Mouse (Mus musculus) neural tube, embryonic 13.5 days (tissue): ENCODE measurements around the gene Tnfaip3. TPM values are rescaled to one million over a fixed set of nuclear protein-coding genes. Genes with fewer than 3 reads are reported as not detected.

Experiments
- ATAC-seq: fragments of 200-750 bp; cut with Nextera tagmentation; 2 replicates; pipeline ENCODE4 v1.8.0; 2017; ENCODE audit warnings: low read depth, mild to moderate bottlenecking, moderate TSS enrichment, moderate library complexity
- H3K27ac ChIP-seq: fragments of 300-500 bp; sonication (generic); replicated peaks from 2 replicates; pipeline ENCODE4 v1.5.1; 2015; ENCODE audit warnings: moderate library complexity, mild to moderate bottlenecking, inconsistent platforms
- H3K27me3 ChIP-seq: fragments of 300-500 bp; sonication (generic); 2 replicates; pipeline ENCODE4 v1.6.1; 2015; ENCODE audit warnings: mild to moderate bottlenecking, inconsistent platforms
- H3K36me3 ChIP-seq: fragments of 300-500 bp; sonication (generic); 2 replicates; pipeline ENCODE4 v1.6.1; 2015; ENCODE audit warnings: mild to moderate bottlenecking, inconsistent platforms
- H3K4me1 ChIP-seq: fragments of 300-500 bp; sonication (generic); replicated peaks from 2 replicates; pipeline ENCODE4 v1.6.1; 2015; ENCODE audit warnings: inconsistent platforms
- H3K4me2 ChIP-seq: fragments of 300-500 bp; sonication (generic); 2 replicates; pipeline ENCODE4 v1.6.1; 2015; ENCODE audit warnings: inconsistent platforms, mild to moderate bottlenecking, moderate library complexity
- H3K4me3 ChIP-seq: fragments of 300-500 bp; sonication (generic); 2 replicates; pipeline ENCODE4 v1.5.1; 2015; ENCODE audit warnings: mild to moderate bottlenecking, inconsistent platforms
- H3K9ac ChIP-seq: fragments of 300-500 bp; sonication (generic); 2 replicates; pipeline ENCODE4 v1.6.1; 2015; ENCODE audit warnings: moderate library complexity, mild to moderate bottlenecking, inconsistent platforms
- H3K9me3 ChIP-seq: fragments of 300-500 bp; sonication (generic); 2 replicates; pipeline ENCODE4 v1.6.1; 2016; ENCODE audit warnings: inconsistent platforms
- WGBS: fragments of 180-500 bp; shearing (Covaris S2); methylation state at CpG from one replicate; pipeline ENCODE4 v1.1.7; 2015; 5-methylcytosine and 5-hydroxymethylcytosine counted together
- polyA plus RNA-seq: library from polyadenylated mRNA; unstranded; fragments of >200 nt; fragmentation: Nextera tagmentation; extraction: Ambion mirVana; gene quantifications from 2 replicates; pipeline ENCODE4 v1.2.1, GENCODE M21; 2015

The Tnfaip3 gene
- 1.6 and 1.8 TPM in 2 replicates for polyA plus RNA-seq

DNA sequence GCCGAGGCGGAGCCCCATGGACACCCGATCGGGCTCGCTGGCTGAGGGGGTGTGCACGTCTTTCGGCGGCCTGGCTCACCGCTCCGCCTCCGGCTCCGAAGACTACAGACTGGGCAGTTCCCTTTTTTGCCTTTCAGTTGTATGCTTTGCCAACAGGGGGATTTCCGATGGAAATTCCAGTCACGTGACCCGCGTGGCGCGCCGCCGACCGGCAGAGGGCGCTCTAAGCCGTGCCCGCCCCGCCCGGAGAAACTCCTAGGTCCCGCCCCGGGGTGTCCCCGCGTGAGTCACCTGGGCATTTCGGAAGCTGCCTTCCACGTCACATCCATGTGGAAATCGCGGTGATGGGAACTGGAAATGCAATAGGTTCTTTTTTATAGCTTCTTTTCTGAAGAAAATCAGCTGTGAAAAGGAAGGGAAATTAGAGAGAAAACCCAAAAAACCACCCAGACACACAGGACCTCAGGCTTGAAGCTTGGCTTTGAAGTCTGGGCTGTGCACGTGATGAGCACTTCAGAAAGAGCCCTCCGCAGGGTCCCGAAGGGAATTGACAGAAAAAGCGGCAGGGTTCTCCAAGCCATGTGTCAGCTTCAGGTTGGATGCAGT lies at the start of gene Tnfaip3:
Tnfaip3 (minus strand) TSS at position 401 of the 606 bp plus-strand sequence.
- ATAC-seq = peak; percentile 94
- under 1% methylated on average over 38 of the region's 38 CpGs for WGBS
- peak within 1 kb of the TSS; percentile 70 for H3K4me2 ChIP-seq
- H3K4me1 ChIP-seq = peaks cover 15% of the 10 kb centered on the region
- peak within 1 kb of the TSS; percentile 61 for H3K27ac ChIP-seq
- no peaks in the 10 kb centered on the region for H3K9me3 ChIP-seq
- peaks cover 11% of the 10 kb centered on the region for H3K27me3 ChIP-seq
- no peaks in the 10 kb centered on the region for H3K36me3 ChIP-seq
- peak within 1 kb of the TSS; percentile 87 for H3K4me3 ChIP-seq
- peak within 1 kb of the TSS; percentile 89 for H3K9ac ChIP-seq

DNA sequence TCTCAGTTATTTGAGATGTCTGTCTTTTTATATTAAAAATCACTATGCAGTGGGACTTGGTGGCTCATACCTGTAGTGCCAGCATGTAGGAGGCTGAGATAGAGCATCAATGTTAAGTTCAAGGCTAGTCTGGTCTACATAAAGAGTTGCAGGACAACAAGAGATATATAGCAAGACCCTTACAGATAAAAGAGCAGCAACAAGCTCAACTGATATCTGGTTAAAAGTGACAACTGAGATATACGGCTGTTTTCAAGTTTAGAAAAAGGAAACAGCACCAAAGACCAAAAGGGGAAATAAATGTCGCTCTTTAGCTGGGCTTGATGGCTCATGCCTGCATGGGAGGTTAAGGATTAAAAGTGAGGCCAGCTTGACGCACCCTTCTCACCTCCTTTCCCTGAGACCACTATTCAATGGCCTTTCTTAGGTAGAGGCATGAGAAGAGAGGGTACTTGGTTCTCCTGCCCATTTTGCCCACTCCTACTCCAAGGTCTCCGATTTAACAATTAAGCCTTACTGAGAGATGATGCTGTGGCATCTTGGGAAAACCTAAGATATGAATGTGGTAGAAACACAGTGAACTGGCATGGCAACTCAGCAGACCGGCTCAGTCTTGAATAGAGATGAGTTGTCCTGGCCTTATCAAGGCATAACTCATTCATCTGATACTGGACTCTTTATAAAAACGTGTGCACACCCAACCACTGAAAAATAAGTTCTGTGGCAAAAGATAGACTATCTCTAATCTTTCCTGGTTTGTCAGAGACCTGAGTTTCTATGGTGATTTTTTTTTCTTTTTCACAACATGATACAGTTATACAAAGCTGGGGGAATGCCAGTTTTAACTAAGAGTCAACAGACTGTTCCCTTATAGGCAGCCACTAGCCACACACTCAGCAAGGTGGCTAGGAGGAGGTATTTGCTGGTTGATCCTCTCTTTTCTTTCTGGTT lies 49.5 kb upstream of the Tnfaip3 start:
- H3K4me2 ChIP-seq = no peak overlapping the region
- no peaks in the 10 kb centered on the region for H3K4me1 ChIP-seq
- no peak overlapping the region for H3K9ac ChIP-seq
- H3K27me3 ChIP-seq = no peaks in the 10 kb centered on the region
- 81% methylated on average over 6 of the region's 6 CpGs for WGBS
- ATAC-seq = no peak
- H3K36me3 ChIP-seq = no peaks in the 10 kb centered on the region
- H3K9me3 ChIP-seq = no peaks in the 10 kb centered on the region
- no peak overlapping the region for H3K4me3 ChIP-seq
- no peak overlapping the region for H3K27ac ChIP-seq

DNA sequence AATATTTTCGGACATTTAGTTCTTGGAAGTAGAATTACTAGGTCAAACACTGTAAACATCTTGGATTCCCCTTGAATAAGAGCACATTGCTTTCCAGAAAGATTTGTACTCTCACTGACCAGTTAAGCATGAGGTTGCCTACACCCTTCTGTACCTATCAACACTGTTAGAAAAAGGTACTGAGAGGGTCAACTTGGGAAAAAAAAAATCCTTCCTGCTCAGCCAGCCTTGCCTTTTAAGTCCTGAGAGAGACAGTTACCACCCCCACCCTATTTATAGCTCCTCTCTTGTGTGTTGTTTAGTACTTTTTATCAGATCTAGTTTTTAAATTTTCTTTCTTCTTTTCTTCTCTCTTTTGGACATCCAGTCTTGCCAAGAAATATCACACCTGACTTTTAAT lies 48.2 kb upstream of the Tnfaip3 start:
- Histone ChIP-seq H3K27me3 (no peaks in the 10 kb centered on the region), H3K4me3 (no peak overlapping the region), H3K36me3 (no peaks in the 10 kb centered on the region), H3K9ac (no peak overlapping the region), H3K4me2 (no peak overlapping the region), H3K27ac (no peak overlapping the region), H3K4me1 (no peaks in the 10 kb centered on the region), H3K9me3 (no peaks in the 10 kb centered on the region)
- ATAC-seq = no peak
- WGBS = 90% methylated on average over 1 of the region's 1 CpGs

DNA sequence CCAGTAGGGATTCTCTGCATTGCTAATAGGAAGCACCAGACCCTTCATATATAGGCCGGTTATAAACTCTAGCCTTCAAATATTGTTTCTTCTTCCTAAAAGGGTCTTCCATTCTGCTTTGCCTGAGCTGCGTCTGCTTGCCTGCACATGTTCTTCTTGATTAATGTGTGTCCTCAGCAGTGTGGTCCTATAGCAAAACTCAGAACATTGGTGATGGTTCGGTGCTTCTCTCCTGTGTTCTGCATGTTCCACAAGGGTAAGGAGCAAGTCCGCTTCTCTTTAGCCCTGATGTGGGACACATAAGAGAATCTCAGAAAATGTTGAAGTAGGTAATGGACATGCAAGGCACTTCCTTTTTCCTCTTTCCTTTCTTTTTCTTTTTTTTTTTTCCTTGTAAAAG lies 47.8 kb upstream of the Tnfaip3 start:
- Histone ChIP-seq H3K4me2 (no peak overlapping the region), H3K27ac (no peak overlapping the region), H3K4me3 (no peak overlapping the region), H3K4me1 (no peaks in the 10 kb centered on the region), H3K36me3 (no peaks in the 10 kb centered on the region), H3K27me3 (no peaks in the 10 kb centered on the region), H3K9me3 (no peaks in the 10 kb centered on the region), H3K9ac (no peak overlapping the region)
- WGBS = 90% methylated on average over 4 of the region's 4 CpGs
- no peak for ATAC-seq

DNA sequence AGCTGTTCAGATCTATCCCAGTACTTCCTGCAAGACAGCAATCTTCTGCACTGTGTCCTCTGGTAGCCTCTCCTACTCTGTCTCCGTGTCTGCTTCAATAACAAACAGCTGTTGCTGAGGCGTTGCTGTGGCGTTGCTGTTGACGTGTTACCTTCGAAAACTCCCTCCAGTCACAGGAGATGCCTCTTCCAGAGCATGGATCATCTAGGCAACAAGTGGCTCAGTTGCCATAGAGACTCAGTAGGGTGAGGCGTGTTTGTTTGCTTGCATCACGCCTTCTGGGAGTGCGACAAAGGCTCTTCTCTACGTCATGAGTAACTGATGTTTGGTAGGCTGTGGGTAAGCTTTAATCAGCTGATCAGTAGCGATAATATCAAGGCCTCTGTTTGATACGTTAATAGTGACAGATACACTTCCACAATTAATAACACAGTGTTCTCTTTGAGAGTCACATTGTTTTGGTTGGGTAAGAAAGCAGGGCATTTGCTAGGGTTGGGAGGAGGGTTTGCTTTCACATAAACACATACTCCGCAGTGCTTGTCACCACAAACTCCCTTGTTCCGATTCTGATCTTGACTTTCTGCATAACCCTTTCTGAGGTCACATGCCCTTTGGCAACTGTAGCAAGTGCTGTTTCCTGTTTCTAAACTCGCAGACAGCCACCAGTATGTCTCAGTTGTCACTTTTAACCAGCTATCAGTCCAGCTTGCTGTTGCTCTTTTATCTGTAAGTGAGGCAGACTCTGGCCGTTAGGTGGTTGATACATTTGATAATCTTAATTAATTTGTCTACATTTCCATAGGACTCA lies 46.8 kb upstream of the Tnfaip3 start:
- no peak overlapping the region for H3K27ac ChIP-seq
- no peaks in the 10 kb centered on the region for H3K9me3 ChIP-seq
- 72% methylated on average over 15 of the region's 15 CpGs for WGBS
- ATAC-seq = no peak
- H3K4me3 ChIP-seq = no peak overlapping the region
- H3K9ac ChIP-seq = no peak overlapping the region
- H3K4me1 ChIP-seq = no peaks in the 10 kb centered on the region
- H3K36me3 ChIP-seq = no peaks in the 10 kb centered on the region
- no peaks in the 10 kb centered on the region for H3K27me3 ChIP-seq
- H3K4me2 ChIP-seq = no peak overlapping the region

DNA sequence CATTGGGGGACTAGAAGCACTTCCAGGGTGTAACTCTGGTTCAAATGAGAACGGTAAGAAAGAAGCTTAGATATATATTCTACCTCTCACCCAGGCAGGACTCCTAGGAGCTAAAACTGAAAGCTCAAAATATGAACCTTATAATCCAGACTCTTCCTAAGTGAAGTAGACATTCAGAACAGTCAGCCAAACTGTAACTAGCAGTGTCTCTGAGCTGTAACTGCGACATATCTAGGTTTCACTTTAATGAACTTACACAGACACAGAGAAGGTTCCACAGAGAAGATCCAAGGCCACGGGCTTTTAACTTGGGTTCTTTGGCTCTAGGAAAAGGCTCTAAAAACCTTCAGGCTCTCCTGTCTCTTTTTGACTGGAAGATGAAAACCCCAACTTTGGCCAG lies 45.7 kb upstream of the Tnfaip3 start:
- Histone ChIP-seq H3K27me3 (no peaks in the 10 kb centered on the region), H3K9ac (no peak overlapping the region), H3K9me3 (no peaks in the 10 kb centered on the region), H3K4me2 (no peak overlapping the region), H3K4me3 (no peak overlapping the region), H3K27ac (no peak overlapping the region), H3K4me1 (no peaks in the 10 kb centered on the region), H3K36me3 (no peaks in the 10 kb centered on the region)
- 85% methylated on average over 3 of the region's 3 CpGs for WGBS
- no peak for ATAC-seq

DNA sequence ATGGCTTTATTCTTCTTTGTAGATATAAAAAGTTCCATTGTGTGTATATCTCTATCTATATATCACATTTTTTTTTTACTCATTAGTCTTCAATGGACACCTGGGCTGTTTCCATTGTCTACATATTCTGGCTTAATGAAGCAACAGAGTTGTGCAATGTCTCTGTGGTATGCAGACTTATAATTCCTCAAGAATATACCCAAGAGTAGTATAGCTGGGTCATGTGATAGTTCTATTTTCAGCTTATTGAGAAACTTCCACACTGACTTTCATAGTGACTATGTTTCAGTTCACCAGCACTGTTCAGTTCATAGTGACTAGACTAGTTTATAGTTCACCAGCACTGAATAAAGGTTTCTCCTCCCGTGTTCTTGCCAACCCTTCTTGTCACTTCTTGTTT lies 38.1 kb upstream of the Tnfaip3 start:
- no peaks in the 10 kb centered on the region for H3K36me3 ChIP-seq
- ATAC-seq = no peak
- no peaks in the 10 kb centered on the region for H3K4me1 ChIP-seq
- no peaks in the 10 kb centered on the region for H3K9me3 ChIP-seq
- H3K27me3 ChIP-seq = no peaks in the 10 kb centered on the region
- H3K4me3 ChIP-seq = no peak overlapping the region
- no peak overlapping the region for H3K27ac ChIP-seq
- no peak overlapping the region for H3K4me2 ChIP-seq
- H3K9ac ChIP-seq = no peak overlapping the region
- 76% methylated on average over 1 of the region's 1 CpGs for WGBS

DNA sequence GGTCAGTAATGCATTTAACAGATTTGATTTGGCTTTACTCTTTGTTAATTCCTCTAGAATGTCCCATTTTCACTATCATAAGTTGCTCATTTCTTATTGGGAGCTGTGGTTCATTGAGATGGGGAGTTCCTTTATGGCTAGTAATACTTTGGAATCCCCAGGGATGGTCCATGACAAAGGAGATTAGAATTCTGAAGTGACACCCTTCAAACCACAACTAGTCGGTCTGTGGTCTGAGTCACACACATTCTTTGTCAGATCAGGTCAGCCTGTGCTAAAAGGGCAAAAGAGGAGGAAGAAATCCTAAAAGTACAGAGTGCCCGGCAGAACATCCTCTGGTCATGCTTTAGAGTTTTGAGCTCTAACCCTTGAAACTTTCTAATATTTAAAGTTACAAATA lies 30.5 kb upstream of the Tnfaip3 start:
- WGBS = 72% methylated on average over 2 of the region's 2 CpGs
- no peak for ATAC-seq
- Histone ChIP-seq H3K4me2 (no peak overlapping the region), H3K4me3 (no peak overlapping the region), H3K9me3 (no peaks in the 10 kb centered on the region), H3K27me3 (no peaks in the 10 kb centered on the region), H3K36me3 (no peaks in the 10 kb centered on the region), H3K9ac (no peak overlapping the region), H3K4me1 (no peaks in the 10 kb centered on the region), H3K27ac (no peak overlapping the region)

DNA sequence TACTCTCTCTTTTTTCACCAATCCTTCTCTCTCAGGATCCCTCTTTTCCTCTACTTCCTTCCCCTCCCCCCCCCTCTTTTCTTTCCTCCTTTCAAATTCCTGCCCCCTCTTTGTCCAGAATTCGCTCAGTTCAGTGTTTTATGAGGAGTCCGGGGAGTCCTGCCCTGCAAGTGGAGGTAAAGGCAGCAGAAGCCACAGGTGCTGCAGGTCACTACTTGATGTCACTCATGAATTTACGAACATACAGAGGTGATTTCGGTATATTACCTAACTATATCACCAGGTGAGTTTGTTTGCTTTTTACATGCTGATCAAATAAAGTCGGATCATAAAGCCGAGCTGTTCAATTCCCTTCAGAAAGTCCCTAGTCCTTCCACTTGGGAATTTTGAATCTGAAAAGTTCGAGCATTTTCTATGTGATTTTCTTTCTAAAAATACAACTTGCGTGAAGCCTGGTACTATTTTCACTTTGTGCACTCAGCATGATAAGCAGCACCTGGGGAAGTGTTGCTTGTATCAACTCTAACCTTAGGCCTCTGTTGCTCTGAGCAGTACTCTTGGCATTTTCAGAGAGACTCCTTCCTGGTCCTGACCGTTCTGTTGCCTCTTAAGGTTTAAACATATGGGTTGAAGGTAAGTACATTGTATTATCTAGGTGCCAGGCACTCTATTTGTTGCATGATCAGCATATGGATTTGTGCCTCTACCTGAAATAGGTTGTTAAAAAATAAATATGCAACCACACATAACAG lies 29.5 kb upstream of the Tnfaip3 start:
- Histone ChIP-seq H3K4me3 (no peak overlapping the region), H3K27me3 (no peaks in the 10 kb centered on the region), H3K9me3 (no peaks in the 10 kb centered on the region), H3K36me3 (no peaks in the 10 kb centered on the region), H3K9ac (no peak overlapping the region), H3K27ac (no peak overlapping the region), H3K4me2 (no peak overlapping the region), H3K4me1 (no peaks in the 10 kb centered on the region)
- 84% methylated on average over 9 of the region's 9 CpGs for WGBS
- ATAC-seq = no peak

DNA sequence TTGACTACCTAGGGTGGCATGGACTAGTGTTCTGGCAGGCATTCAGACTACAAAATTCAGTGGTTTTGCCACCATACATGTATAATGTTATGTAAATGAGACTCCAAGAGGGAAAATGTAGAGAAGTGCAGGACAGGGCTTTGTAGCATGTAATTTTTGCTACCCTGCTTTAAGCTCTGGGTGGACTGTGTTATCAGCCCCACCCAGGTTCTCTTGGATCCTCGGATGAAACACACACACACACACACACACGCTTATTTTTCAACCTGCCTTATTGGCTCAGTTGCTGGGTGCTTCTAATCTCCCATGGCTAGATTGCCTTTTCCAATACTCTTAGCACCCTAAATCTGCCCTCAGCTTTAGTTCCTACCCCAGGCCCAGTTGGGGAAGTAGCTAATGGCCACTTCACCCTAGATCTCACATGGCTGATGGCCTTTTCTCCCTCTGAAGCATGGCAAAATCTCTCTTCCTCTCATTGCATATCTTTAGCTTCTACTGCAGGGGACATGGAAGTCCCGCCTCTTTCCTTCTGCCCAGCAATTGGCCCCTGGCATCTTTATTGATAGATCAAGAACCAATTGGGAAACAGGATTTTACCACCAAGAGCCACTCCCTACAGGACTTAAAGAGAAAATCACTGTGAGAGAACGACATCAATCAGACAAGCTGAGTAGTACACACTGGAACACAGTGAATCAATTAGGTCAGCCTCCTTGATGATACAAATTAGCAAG lies 28.2 kb upstream of the Tnfaip3 start:
- Histone ChIP-seq H3K9ac (no peak overlapping the region), H3K36me3 (no peaks in the 10 kb centered on the region), H3K27me3 (no peaks in the 10 kb centered on the region), H3K4me2 (no peak overlapping the region), H3K9me3 (no peaks in the 10 kb centered on the region), H3K27ac (no peak overlapping the region), H3K4me3 (no peak overlapping the region), H3K4me1 (no peaks in the 10 kb centered on the region)
- ATAC-seq = no peak
- 74% methylated on average over 4 of the region's 4 CpGs for WGBS

DNA sequence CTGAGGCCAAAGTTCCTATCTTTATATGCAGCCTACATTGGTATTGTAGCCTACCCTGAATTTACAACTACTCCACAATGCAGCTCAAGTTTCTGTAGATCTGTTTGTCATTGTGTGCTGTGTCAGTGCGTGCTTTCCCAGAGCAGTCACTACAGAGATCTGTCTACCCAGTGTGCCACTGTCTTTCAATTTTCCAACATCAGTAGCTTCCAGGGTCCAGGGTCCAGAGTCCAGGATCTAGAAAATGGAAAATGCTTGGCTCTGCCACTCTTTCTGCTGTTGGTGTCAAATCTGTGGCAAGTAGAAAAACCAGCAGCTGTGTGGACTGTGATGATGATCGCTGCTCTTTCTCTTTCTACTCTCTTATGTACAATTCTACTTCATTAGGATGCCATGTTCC lies 24.7 kb upstream of the Tnfaip3 start:
- no peak overlapping the region for H3K9ac ChIP-seq
- H3K9me3 ChIP-seq = no peaks in the 10 kb centered on the region
- no peaks in the 10 kb centered on the region for H3K4me1 ChIP-seq
- no peaks in the 10 kb centered on the region for H3K27me3 ChIP-seq
- H3K4me3 ChIP-seq = no peak overlapping the region
- 93% methylated on average over 2 of the region's 2 CpGs for WGBS
- no peak overlapping the region for H3K27ac ChIP-seq
- H3K36me3 ChIP-seq = no peaks in the 10 kb centered on the region
- no peak for ATAC-seq
- no peak overlapping the region for H3K4me2 ChIP-seq
